Mouse (Mus musculus) kidney, postnatal 25 days (tissue): ENCODE measurements around the gene B3gnt9.

Experiments used
- DNase-seq, 2 experiments: peaks; one replicate each; pipeline ENCODE4 v3.0.0; 2021; ENCODE audit warnings: mixed read lengths in 2 of 2

The B3gnt9 gene

DNA sequence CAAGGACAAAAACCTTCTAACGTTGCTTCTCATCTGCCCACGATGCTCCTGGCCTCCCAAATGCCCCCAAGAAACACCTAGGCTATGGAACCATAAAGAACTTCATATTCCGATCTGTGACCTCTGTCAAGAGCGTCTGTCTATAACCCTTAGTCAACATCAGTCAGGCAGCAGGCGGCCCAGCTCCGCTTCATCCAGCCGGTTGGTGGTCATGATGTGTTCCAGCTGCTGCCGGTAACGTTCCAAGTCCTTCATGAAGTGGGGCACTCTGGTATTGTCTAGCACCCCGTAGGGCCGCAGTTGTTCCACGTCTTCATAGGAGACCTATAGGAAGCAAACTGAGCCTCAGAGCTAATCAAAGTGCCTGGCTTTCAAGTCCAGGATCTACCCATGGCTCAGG, 26.9 kb upstream of the B3gnt9 start:
- DNase-seq = no peak

DNA sequence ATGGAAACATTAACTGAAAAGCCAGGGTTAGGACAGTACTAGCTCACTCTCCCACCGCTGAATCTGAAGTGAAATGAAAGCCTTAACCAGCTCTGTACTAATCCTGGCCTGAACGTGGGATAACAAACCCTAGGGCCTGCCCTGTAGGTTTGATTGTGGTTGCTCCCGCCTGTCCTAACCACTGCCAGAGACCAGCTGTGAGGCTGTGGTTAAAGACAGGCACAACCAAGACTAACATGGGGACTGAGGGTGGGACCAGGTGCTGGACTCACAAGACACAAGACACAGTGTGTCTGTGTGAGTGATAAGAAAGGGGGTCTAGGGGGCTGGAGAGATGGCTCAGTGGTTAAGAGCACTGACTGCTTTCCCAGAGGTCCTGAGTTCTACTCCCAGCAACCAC, 25.6 kb upstream of the B3gnt9 start:
- no peak for DNase-seq

DNA sequence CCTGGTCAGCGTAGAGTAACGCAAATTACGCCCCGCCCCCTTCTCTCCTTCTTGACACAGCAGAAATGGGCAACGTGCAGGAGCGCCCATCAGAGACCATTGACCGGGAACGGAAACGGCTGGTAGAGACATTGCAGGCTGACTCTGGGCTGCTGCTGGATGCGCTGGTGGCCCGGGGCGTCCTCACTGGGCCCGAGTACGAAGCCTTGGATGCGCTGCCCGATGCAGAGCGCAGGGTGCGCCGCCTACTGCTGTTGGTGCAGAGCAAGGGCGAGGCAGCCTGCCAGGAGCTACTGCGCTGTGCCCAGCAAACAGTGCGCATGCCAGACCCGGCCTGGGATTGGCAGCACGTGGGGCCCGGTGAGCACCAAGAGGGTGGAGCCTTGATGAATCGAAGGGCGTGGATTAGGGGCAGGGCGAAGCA, 24.0 kb upstream of the B3gnt9 start:
- DNase-seq = peak; percentile 90 to 94

DNA sequence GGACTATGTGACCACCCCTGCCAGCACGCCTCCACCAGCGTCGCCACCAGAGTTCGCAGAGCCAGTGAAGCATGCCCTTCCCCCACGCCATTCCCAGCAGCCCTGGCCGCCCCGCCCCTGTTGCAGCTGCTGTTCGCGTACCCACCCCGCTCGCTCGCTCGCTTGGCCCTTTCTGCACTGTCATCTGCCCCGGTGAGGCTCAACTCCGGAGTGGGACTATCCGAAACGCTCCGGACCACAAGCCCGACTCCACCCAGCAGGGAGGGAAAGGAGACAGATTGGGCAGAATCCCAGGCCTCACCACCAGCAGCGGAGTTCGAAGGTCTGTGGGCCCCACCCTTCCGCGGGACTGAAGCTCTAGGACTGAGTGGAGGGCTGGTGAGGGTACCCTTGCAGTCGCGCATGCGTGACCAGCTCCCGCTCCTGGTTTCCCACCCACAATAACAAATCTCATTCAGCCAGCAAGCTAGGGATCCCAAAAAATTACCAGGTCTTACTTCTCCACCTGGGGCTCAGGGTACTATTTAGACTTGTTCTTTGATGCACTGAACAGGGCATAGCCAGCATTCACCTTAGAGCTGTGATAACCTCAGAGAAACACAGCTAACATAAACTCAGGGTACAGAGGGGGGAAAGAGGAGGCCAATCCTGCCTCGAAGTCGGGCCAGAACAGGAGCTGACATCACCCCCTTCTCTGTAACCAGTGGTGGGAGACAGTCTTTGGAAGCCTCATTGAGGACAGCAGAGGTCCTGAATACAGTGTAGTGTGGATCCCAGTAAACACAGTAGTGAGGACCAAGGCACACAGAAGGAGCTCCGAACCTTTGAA, 21.6 kb upstream of the B3gnt9 start:
- DNase-seq = peak; percentile 71 to 74

DNA sequence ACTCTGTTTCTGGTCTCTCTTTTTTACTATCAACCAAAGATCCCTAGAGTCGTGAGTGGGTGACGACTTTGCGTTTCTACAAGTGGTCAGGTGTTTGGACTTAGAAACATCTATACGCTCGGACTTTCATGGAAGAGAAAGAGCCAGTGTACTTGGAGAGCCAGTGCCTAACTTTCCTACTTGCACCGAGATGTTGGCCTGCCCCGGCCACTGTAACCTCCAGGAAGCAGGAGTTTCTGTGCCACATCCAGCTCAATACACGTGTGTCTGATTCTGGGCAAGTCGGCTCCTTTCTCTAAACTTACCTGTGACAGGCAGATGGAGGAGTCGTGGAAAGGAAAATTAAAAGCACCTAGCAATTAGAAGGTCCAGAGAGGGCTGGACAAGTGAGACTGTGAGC, 20.9 kb upstream of the B3gnt9 start, which contains the start of gene Nol3:
Gene Nol3, plus strand, starts transcription at position 301 of the 400 bp plus-strand sequence.
- DNase-seq = no peak

DNA sequence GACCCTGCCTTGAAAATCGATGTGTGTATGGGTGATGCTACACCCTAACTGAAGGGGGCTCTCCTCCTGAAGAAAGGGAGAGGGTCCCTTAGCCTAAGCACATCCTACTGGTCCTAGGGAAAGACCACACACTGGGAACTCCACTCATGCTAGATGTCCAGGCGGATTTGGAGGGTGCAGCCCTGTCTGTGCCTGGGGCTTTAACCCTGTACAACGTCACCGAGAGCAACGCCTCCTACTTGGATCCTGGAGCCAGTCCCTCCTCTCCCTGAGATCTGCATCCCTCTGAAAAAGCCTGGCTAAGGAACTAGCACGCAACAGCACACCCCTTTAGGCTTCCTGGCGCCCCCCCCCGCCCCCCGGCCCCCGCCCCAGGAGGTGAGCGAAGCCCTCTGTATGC, 20.4 kb upstream of the B3gnt9 start:
- no peak for DNase-seq

DNA sequence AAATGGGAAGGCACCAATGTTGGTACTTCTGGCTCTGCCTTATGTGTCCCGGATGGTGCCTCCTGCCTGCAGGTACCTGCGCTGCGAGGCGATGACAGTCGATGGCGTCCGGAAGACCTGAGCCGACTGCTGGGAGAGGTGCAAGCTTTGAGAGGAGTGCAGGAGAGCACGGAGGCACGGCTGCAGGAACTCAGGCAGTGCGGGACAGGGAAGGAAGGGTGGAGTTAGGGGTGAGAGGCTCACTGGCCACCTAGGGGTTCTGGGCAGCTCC, 15.9 kb upstream of the B3gnt9 start:
- DNase-seq = no peak

DNA sequence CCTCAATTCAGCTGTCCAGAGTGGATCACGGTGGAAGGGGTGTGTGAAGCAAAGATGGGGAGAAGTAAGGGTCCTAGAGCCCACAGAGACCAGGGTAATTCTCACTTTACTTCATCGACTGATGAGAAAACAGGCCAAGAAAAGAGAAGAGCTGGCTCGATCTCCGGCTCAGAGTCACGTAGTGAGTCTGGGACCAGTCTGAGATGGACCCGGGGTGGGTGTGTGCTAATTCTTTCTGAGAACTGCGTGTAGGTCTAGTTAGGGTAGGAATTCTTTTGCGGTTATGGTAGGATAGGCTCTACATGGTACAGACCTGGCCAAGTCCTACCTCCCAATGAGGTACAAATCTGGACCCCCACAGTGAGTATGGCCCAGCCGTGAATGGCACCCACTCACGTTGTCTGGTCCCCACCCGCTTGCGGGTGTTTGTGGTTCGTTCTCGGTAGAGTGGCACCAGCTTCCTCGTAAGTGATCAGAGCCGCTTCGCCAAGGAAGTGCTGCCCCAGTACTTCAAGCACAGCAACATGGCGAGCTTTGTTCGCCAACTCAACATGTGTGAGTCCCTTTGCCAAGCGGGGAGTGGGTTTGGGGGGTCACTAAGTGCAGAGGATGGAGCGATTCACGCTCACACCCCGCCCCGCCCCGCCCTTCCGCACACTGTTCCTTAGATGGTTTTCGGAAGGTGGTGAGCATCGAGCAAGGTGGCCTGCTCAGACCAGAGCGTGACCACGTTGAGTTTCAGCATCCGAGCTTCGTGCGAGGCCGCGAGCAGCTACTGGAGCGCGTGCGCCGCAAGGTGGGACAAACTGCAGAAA, 15.4 kb upstream of the B3gnt9 start:
- no peak for DNase-seq

DNA sequence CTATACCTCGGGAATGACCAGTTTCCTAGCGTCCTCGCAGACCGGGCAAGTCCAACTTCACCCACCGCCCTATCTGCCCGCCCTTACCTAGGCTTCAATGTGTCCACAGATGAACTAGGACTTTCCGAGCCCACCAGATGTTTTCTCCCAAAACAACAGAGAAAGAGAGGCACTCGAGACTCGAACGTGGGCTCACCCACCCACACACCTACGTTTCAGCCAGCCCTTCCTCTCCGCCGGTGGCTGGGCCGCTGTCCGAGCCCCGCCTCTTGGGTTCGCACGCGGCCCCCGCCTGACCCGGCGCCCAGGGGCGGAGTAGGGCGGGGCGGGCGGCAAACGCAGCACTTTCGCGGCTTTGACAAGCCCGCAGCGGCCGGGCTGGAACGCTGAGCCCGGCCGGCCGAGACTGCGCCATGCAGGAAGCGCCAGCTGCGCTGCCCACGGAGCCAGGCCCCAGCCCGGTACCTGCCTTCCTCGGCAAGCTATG, 14.6 kb upstream of the B3gnt9 start, which contains the start of gene Hsf4:
Gene Hsf4, plus strand, starts transcription at position 341 of the 487 bp plus-strand sequence.
- peak; percentile 66 to 88 for DNase-seq

DNA sequence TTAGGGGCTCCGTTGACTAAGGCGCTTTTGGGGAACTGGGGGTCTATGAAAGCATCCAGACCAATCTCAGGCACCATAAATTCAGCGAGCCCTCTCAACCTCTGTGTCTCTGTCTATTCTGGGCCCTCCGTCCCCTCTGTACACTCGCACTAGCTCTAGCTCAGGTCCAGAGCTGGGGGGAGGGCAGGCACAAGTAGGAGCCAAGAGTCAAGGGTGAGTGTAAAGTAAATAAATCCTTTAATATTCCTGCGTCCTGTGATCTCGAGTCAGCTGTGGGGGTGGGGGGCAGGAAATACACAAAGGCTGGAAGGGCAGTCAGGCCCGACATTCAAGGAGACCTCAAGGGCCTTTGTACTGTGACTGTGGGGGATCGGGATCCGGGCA, 14.1 kb upstream of the B3gnt9 start:
- peak; percentile 43 to 62 for DNase-seq

DNA sequence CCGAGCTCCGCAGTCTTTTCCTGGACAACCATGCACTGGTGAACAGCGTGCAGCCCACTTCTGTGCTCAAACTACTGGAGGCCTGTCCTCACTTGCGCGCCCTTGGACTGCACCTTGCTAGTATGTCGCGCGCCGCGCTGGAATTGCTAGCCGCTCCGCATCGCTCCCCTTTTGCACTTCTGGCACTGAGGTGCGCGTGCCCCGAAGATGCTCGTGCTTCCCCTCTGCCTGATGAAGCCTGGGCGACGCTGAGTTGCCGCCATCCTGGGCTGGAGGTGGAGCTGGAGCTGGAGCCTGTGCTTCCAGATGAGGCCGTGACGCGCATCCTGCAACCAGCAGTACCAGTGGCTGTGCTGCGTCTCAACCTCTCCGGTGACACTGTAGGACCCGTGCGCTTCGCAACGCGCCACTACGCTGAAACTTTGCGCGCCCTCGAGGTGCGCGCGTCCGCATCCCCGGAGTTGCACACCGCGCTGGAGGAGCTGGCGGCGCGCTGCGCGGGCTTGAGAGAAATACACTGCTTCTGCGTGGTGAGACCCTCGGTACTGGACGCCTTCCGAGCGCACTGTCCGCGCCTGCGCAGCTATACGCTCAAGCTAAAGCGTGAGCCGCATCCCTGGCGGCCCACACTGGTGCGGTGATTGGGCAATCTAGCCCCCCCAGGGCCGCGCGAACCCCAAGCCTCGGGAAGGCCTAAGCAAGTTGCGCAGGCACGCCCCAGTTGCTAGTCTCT, 13.6 kb upstream of the B3gnt9 start:
- peak in 1 of 2 experiments; percentile 55 for DNase-seq

DNA sequence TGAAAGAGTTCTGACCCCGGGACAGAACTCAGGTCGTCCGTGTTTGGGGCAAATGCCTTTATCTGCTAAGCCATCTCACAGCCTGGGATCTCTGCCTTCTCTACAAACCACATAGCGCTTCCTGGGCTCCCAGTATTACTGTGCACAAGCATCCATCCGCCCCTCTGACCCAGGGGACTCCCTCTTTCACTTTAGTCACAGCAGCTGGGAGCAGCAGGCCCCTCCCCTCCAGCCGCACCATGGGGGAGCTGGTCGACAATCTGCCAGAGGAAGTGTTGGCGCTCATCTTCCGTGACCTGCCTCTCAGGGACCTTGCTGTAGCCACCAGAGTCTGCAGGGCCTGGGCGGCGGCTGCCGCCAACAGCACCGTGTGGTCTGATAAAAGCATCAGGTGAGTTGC, 11.8 kb upstream of the B3gnt9 start:
- no peak for DNase-seq

DNA sequence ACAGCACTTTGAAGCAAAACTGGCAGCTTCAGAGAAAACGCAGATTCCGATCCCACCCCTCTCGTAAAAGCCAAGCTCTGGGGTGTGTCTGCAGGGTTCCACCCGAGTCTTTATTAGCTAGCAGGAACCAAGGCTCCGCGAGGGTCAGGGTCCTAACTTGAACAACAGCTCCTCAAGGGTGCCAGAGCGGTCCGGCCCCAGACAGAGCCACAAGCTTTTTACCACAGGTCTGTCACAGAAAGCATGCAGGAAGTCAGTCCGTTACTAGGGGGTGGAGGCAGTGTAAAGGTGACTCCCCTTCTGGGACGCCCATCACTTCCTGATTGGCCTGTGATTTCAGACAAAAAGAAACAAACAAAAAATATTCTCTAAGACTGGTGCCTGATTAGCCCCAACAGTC, 10.2 kb upstream of the B3gnt9 start:
- DNase-seq = peak in 1 of 2 experiments; percentile 59

DNA sequence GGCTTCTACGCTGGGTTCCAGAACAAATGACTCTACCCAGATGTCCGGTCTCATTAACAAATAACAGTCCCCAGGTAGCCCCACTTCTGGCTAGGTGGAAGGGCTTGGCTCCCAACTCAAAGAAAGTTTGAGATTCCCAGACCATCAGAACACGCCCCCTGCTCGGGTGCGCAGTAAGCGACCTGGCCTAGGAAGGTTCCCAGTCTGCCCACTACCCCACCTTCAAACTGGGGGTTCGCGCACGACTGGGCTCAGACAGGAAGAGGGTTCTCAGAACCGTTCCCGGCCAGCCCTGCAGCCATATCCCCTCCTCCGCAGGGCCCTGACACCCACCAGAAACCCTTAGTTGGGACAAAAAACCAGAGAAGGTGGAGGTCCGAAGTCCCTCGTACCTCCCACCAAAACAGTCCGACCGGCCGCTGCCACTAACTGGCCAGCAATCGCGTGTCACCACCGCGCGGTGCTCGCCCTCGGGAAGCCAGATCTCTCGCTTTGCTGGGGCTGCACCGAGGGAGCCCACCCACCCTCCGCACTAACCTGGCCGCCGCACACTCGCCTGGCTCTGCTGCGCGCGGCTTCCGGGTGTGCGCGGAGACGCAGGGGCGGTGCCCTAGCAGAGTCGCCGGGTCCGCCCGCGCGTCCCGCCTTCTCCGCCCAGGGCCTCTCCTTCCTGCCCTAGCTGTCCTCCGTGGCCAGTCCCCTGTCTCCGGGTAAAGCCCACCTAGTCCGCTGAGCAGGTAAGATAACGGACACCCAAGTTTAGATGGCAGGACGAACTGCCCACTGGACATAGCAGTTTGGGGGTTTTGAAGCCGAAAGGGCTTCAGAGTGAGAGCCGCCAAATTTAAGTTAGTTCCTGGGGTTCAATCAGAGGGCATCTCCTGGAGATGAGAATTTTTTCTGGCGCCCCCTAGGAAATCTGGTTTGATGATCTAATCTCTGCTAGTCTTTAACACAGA, 9.3 kb upstream of the B3gnt9 start, which contains the start of the genes Tradd and Fbxl8:
Gene Tradd, minus strand, starts transcription at position 586 of the 959 bp plus-strand sequence.
Gene Fbxl8, plus strand, starts transcription at position 625 of the 959 bp plus-strand sequence.
- peak; percentile 82 to 89 for DNase-seq

DNA sequence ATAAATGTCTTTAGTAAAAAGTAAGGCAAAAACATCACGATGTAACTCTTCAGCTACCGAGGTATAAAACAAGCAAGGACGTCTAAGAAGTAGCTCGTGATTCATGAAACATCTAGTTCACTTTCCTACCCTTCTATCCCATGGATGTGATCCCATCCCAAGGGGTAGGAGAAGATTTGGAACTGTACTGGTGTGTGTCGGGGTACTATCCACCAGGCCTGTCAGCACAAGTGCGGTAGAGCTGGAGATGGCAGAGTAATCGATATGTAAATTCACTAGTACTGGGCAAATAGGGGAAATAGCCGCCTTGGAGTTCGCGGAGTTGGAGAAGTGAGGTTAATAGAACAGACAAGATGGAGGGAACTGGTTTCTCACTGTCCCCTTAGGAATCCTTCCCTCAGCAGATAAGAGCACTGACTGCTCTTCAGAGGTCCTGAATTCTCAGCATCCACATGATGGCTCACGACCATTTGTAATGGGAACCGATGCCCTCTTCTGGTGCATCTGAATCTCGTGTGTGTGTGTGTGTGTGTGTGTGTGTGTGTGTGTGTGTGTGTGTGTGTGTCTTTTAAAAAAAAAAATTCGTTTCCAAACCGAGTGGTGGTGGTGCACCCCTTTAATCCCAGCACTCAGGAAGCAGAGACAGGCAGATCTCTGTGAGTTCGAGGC, 8.4 kb upstream of the B3gnt9 start:
- DNase-seq = peak in 1 of 2 experiments; percentile 18

DNA sequence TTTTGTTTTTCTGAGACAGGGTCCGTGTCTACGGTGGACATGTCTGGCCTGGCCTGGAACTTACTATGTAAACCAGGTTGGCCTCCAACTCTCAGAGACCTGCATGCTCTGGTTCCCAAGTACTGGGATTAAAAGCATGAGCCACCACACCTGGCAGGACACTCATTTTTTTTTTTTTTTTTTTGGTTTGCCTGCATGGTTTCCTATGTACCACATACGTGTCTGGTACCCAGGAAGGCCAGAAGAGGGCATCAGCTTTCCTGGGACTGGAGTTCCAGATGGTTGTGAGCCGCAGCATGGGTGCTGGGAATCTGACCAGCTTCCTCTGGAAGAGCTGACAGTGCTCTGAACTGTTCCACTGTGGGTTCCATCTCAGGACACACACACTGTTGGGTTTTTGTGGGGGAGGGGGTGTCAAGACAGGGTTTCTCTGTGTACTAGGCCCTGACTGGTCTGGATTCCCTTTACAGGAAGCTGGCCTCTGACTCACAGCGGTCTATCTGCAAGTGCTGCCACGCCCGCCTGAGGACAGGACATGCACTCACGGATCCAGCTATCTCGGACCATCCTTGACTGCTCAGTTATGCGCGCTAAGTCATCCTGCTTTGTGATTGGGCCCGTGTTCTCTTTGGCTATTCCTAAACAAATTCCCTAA, 6.5 kb upstream of the B3gnt9 start:
- no peak for DNase-seq

DNA sequence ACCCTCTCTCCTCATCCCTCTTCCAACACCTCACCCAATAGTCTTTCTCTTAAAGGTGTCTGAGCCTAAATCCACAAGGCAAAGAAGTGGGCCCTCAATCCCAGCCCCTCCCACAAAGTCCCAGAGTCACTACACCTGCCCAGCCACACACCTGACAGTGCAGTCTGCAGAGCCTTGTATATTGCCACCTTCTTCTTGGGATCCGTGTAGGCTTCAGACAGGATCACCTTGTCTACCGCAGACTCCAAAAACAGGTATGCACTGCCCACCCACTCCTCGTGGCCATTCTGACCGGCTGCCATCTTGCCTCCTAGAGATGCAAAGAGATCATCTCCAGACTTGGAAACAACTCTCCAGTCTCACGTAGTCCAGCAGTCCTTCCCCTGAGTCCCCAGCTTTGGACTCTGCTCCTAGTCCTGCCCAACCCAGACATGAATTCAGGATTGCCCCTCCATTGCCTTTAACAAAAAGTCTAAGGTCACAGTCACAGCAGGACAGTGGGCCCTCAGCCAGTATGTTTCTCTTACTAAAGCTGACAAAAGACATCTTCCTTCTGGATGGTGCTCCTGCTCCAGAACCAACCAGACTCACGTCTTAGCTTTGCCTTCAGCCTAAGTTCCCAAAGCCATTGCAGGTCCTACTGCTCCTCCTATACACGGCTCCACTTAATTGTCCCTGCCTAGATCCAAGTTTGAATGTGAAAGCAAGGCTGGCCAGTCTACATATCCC, 5.6 kb upstream of the B3gnt9 start:
- no peak for DNase-seq

DNA sequence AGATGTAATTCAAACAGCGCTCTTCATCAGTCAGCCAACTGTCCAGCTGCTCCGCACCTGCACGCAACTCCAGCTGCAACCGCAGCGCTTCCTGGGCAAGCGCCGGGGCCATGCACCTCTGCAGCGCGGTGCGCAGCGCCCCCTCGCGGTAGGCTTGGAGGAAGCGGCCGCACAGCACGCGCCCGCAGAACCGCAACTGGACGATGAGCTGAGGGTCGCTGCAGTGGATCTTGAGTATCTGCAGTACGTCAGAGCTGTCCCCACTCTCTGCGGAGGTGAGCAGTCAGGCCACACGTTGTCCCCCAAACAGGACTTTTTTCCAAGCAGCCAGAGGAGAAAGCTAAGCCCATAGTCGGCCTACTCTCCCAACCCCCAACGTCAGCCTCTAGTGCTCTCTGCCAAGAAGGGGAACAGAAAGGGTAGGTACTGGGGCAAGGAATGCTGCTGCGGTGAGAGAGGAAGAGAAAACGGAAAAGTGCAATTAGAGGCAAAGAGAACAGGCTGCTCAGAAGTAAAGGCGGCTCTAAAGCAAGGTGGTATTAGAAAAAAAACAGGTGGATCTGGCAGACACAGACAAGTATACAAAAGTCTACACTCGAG, 4.9 kb upstream of the B3gnt9 start:
- DNase-seq = peak; percentile 73 to 75
